Mouse (Mus musculus): ENCODE results near the gene Zfand4. TPM values are rescaled to one million over a fixed set of nuclear protein-coding genes. Genes with fewer than 3 reads are reported as not detected.
"Not testable (repeated sequence)": the region's sequence is repeated elsewhere in the genome, so short reads cannot be mapped to it uniquely, and the experiment has no call there.

Zfand4 gene
- polyA plus RNA-seq, 1 experiment = 157 TPM

DNA sequence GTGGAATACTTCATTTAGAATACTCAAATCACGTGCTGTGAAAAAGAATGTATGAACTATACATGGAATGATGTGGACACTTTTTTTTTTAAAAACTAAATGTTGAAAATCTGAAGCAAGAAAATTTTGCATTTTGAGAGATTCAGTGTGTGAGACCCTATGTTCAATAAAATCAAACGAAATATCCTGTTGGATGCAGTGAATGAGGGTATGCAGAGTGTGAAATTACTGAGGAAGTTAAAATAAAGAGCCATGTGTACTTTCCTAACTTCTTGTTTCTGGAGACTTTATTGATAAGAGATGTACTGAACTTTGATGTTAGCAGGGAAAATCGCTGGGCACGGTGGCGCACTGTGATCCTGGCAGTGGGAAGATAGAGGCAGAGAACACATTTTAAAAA is 75.1 kb downstream of the Zfand4 start:
- no peaks in the 10 kb centered on the region for H3K36me3 ChIP-seq (ENCODE audit: control insufficient read depth, insufficient read depth, low read length)
- no peak overlapping the region for H3K27ac ChIP-seq (ENCODE audit: control insufficient read depth, insufficient read depth, low read depth, low read length)
- H3K4me1 ChIP-seq (ENCODE audit: control insufficient read depth, insufficient read depth, low read length) = no peaks in the 10 kb centered on the region; the same call in 1 of the 2 replicates
- TF ChIP-seq CTCF (IDR thresholded peaks at IDR 0.05; ENCODE audit: control insufficient read depth, insufficient read depth, insufficient replicate concordance, low read depth, low read length) (no peak), POLR2A (IDR thresholded peaks at IDR 0.05; ENCODE audit: control insufficient read depth, low read depth, low read length) (no peak)
- no peaks in the 10 kb centered on the region for H3K27me3 ChIP-seq (ENCODE audit: control insufficient read depth, insufficient read depth, low read length)
- no peak overlapping the region for H3K4me3 ChIP-seq (ENCODE audit: control insufficient read depth, low read depth, low read length)

GRCm38 (mm10) chr6:116340521-116340920 is 76.5 kb downstream of the Zfand4 start:
- no peaks in the 10 kb centered on the region for H3K27me3 ChIP-seq (ENCODE audit: control insufficient read depth, insufficient read depth, low read length)
- H3K4me1 ChIP-seq (ENCODE audit: control insufficient read depth, insufficient read depth, low read length) = no peaks in the 10 kb centered on the region; the same call in 1 of the 2 replicates
- TF ChIP-seq CTCF (IDR thresholded peaks at IDR 0.05; ENCODE audit: control insufficient read depth, insufficient read depth, insufficient replicate concordance, low read depth, low read length) = no peak
- no peak for TF ChIP-seq POLR2A (IDR thresholded peaks at IDR 0.05; ENCODE audit: control insufficient read depth, low read depth, low read length)
- no peak overlapping the region for H3K4me3 ChIP-seq (ENCODE audit: control insufficient read depth, low read depth, low read length)
- H3K36me3 ChIP-seq (ENCODE audit: control insufficient read depth, insufficient read depth, low read length) = no peaks in the 10 kb centered on the region
- no peak overlapping the region for H3K27ac ChIP-seq (ENCODE audit: control insufficient read depth, insufficient read depth, low read depth, low read length)

DNA sequence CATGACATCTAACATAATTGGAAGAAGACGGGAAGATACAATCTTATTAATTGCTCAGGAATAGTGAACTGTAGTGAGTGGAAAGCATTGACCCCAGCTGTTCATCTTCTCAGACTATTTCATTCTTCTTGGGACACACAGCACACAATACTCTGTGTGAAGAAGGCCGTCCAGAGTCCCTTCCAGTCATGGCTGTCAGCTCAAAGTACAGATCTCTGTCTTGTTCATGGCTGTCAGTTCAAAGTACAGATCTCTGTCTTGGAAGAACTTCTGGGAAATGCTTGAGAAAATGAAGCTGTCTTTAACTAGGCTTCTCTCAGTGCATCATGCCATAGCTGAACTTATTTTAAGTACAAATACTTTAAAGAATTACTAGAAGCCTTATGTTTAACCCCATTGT is 83.9 kb downstream of the Zfand4 start:
- Histone ChIP-seq H3K36me3 (ENCODE audit: control insufficient read depth, insufficient read depth, low read length) (no peaks in the 10 kb centered on the region), H3K27ac (ENCODE audit: control insufficient read depth, insufficient read depth, low read depth, low read length) (no peak overlapping the region), H3K27me3 (ENCODE audit: control insufficient read depth, insufficient read depth, low read length) (no peaks in the 10 kb centered on the region), H3K4me3 (ENCODE audit: control insufficient read depth, low read depth, low read length) (no peak overlapping the region), H3K4me1 (ENCODE audit: control insufficient read depth, insufficient read depth, low read length) (no peaks in the 10 kb centered on the region)
- TF ChIP-seq POLR2A (IDR thresholded peaks at IDR 0.05; ENCODE audit: control insufficient read depth, low read depth, low read length) = no peak
- TF ChIP-seq CTCF (IDR thresholded peaks at IDR 0.05; ENCODE audit: control insufficient read depth, insufficient read depth, insufficient replicate concordance, low read depth, low read length) = no peak

GRCm38 (mm10) chr6:116349997-116350396 is 86.0 kb downstream of the Zfand4 start:
- no peaks in the 10 kb centered on the region for H3K27me3 ChIP-seq (ENCODE audit: control insufficient read depth, insufficient read depth, low read length)
- no peaks in the 10 kb centered on the region for H3K4me1 ChIP-seq (ENCODE audit: control insufficient read depth, insufficient read depth, low read length)
- TF ChIP-seq CTCF (IDR thresholded peaks at IDR 0.05; ENCODE audit: control insufficient read depth, insufficient read depth, insufficient replicate concordance, low read depth, low read length) (no peak), POLR2A (IDR thresholded peaks at IDR 0.05; ENCODE audit: control insufficient read depth, low read depth, low read length) (no peak)
- no peak overlapping the region for H3K4me3 ChIP-seq (ENCODE audit: control insufficient read depth, low read depth, low read length)
- no peaks in the 10 kb centered on the region for H3K36me3 ChIP-seq (ENCODE audit: control insufficient read depth, insufficient read depth, low read length)
- H3K27ac ChIP-seq (ENCODE audit: control insufficient read depth, insufficient read depth, low read depth, low read length) = no peak overlapping the region

DNA sequence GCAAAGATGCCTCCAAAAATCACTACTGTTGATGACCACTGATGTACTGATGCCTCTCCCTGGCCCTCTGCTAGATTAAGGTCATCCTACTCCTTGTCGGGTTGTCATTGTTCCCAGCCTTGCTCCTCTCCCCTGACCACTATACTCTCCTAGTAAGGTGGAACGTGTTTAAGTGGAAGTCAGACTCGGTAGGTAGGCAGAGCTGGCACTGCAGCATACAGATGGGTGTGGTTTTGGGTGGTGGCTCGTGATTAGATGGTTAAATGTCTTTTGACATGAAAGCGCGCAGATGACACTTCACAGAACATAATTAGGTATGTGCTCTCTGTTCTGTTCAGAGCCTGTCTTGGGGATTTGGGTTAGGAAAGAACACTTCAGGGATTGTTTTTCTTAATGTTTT is 86.6 kb downstream of the Zfand4 start:
- Histone ChIP-seq H3K4me1 (ENCODE audit: control insufficient read depth, insufficient read depth, low read length) (no peaks in the 10 kb centered on the region), H3K27ac (ENCODE audit: control insufficient read depth, insufficient read depth, low read depth, low read length) (no peak overlapping the region), H3K36me3 (ENCODE audit: control insufficient read depth, insufficient read depth, low read length) (no peaks in the 10 kb centered on the region), H3K4me3 (ENCODE audit: control insufficient read depth, low read depth, low read length) (no peak overlapping the region), H3K27me3 (ENCODE audit: control insufficient read depth, insufficient read depth, low read length) (no peaks in the 10 kb centered on the region)
- TF ChIP-seq CTCF (IDR thresholded peaks at IDR 0.05; ENCODE audit: control insufficient read depth, insufficient read depth, insufficient replicate concordance, low read depth, low read length) = no peak

DNA sequence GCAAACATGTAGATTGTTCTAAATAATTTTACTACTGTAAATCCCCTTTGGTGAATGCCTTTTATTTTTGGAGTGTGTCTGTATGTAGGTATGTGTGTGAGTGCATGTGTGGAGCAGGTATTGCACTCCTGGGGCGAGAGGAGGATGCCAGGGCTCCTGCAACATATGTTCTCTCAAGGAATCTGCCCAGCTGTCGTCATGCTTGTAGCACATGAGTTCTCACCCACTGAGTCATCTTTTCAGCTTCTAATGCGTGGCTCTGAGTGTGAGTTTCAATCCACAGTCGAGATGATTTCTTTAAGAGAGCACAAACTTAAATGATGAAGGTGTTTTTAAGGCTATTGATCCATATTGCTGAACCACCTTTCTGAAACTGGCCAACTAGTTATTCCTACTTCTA is 87.5 kb downstream of the Zfand4 start:
- Histone ChIP-seq H3K27ac (ENCODE audit: control insufficient read depth, insufficient read depth, low read depth, low read length) (no peak overlapping the region), H3K4me3 (ENCODE audit: control insufficient read depth, low read depth, low read length) (no peak overlapping the region), H3K4me1 (ENCODE audit: control insufficient read depth, insufficient read depth, low read length) (no peaks in the 10 kb centered on the region), H3K36me3 (ENCODE audit: control insufficient read depth, insufficient read depth, low read length) (no peaks in the 10 kb centered on the region), H3K27me3 (ENCODE audit: control insufficient read depth, insufficient read depth, low read length) (no peaks in the 10 kb centered on the region)
- no peak for TF ChIP-seq POLR2A (IDR thresholded peaks at IDR 0.05; ENCODE audit: control insufficient read depth, low read depth, low read length)
- no peak for TF ChIP-seq CTCF (IDR thresholded peaks at IDR 0.05; ENCODE audit: control insufficient read depth, insufficient read depth, insufficient replicate concordance, low read depth, low read length)

DNA sequence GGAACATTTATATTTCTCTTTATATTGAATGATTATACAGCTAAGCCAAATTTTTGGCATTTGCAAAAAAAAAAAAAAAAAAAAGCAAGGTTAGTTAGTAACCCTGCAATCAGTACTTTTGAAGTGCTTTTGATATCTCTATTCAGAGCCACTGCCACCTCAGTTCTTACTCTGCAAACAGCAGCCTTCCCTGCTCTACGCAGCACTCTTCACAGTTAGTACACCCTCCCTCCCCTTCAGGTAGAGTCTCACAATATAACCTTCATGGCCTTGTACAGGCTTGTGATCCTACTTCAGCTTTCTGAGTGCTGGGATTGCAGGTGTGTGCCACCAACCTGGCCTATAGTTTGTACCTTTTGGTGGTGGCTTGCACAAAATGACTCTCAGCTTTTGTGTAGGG is 89.4 kb downstream of the Zfand4 start:
- H3K36me3 ChIP-seq (ENCODE audit: control insufficient read depth, insufficient read depth, low read length) = no peaks in the 10 kb centered on the region
- TF ChIP-seq CTCF (IDR thresholded peaks at IDR 0.05; ENCODE audit: control insufficient read depth, insufficient read depth, insufficient replicate concordance, low read depth, low read length) = no peak
- TF ChIP-seq POLR2A (IDR thresholded peaks at IDR 0.05; ENCODE audit: control insufficient read depth, low read depth, low read length) = no peak
- H3K4me3 ChIP-seq (ENCODE audit: control insufficient read depth, low read depth, low read length) = no peak overlapping the region
- no peaks in the 10 kb centered on the region for H3K4me1 ChIP-seq (ENCODE audit: control insufficient read depth, insufficient read depth, low read length)
- H3K27me3 ChIP-seq (ENCODE audit: control insufficient read depth, insufficient read depth, low read length) = no peaks in the 10 kb centered on the region
- no peak overlapping the region for H3K27ac ChIP-seq (ENCODE audit: control insufficient read depth, insufficient read depth, low read depth, low read length)

DNA sequence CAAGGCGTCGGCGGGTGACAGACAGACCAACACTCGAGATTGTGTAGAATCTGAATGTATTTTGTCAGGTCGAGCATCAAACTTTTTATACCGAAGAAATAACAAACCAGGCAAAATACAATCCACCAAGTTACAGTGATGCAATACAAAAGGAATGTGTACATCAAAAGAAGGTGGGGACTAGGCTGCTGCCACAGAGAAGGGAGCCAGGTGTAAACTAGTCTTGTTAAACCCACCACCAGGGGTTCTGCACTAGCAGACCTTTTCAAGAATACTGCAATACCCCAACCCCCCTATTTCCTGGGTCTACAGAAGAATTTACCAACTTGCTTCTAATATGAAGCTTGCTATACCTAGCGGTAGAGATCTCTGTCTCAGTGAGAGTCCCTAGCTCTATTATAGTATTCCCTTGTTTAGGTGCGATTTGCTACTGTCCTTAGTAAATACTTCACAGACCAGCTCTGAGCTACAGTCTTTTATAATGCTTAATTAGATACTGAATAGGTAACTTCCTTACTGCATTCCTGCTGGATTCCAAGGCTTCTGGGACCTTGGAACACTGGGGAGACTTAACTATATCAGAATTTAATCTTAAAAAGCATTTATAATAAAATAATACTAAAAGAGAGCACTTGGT is 92.4 kb downstream of the Zfand4 start:
- not testable (repeated sequence) for H3K27ac ChIP-seq (ENCODE audit: control insufficient read depth, insufficient read depth, low read depth, low read length); H3K27me3 ChIP-seq (ENCODE audit: control insufficient read depth, insufficient read depth, low read length); H3K4me1 ChIP-seq (ENCODE audit: control insufficient read depth, insufficient read depth, low read length); H3K36me3 ChIP-seq (ENCODE audit: control insufficient read depth, insufficient read depth, low read length); H3K4me3 ChIP-seq (ENCODE audit: control insufficient read depth, low read depth, low read length)

Measured in testis, adult 2 months (tissue).